Mouse (Mus musculus) embryonic facial prominence, embryonic 11.5 days (tissue): ENCODE results near the gene Sh2b3. TPM values are rescaled to one million over a fixed set of nuclear protein-coding genes. Genes with fewer than 3 reads are reported as not detected.

Experiments used
- ATAC-seq: fragments of 200-750 bp; cut with Nextera tagmentation; replicated peaks from 2 replicates; pipeline ENCODE4 v1.8.0; 2017; ENCODE audit warnings: low read depth; ENCODE audit not compliant: insufficient number of reproducible peaks, low FRiP score, low TSS enrichment
- DNase-seq: peaks from one replicate; pipeline ENCODE4 v3.0.0-alpha.2; 2015; ENCODE audit warnings: low spot score
- H3K27ac ChIP-seq: fragments of 300-500 bp; sonication (generic); replicated peaks from 2 replicates; pipeline ENCODE4 v1.5.1; 2014; ENCODE audit warnings: mild to moderate bottlenecking, low read depth, low read length, control low read depth
- H3K27me3 ChIP-seq: fragments of 300-500 bp; sonication (generic); 2 replicates; pipeline ENCODE4 v1.6.1; 2014; ENCODE audit warnings: mild to moderate bottlenecking, low read length, moderate library complexity, mixed read lengths; ENCODE audit not compliant: control insufficient read depth, insufficient read depth
- H3K36me3 ChIP-seq: fragments of 300-500 bp; sonication (generic); replicated peaks from 2 replicates; pipeline ENCODE4 v1.6.1; 2014; ENCODE audit warnings: low read depth, mild to moderate bottlenecking, low read length, moderate library complexity, mixed read lengths; ENCODE audit not compliant: control insufficient read depth, insufficient read depth
- H3K4me1 ChIP-seq: fragments of 300-500 bp; sonication (generic); 2 replicates; pipeline ENCODE4 v1.6.1; 2014; ENCODE audit warnings: low read length, mixed read lengths; ENCODE audit not compliant: control insufficient read depth, insufficient read depth
- H3K4me2 ChIP-seq: fragments of 300-500 bp; sonication (generic); 2 replicates; pipeline ENCODE4 v1.6.1; 2014; ENCODE audit warnings: low read depth, mild to moderate bottlenecking, control low read depth, low read length, moderate library complexity
- H3K4me3 ChIP-seq: fragments of 300-500 bp; sonication (generic); 2 replicates; pipeline ENCODE4 v1.5.1; 2014; ENCODE audit warnings: low read depth, low read length, control low read depth
- H3K9ac ChIP-seq: fragments of 300-500 bp; sonication (generic); replicated peaks from 2 replicates; pipeline ENCODE4 v1.6.1; 2014; ENCODE audit warnings: mild to moderate bottlenecking, control low read depth, low read length
- H3K9me3 ChIP-seq: fragments of 300-500 bp; sonication (generic); replicated peaks from 2 replicates; pipeline ENCODE4 v1.6.1; 2016; ENCODE audit warnings: mild to moderate bottlenecking, low read length, inconsistent platforms, mixed read lengths; ENCODE audit not compliant: control insufficient read depth
- WGBS: fragments of 180-500 bp; shearing (Covaris S2); extraction: QIAGEN DNeasy Blood & Tissue Kit; methylation state at CpG from one replicate; pipeline ENCODE4 v1.1.7; 2014; 5-methylcytosine and 5-hydroxymethylcytosine counted together
- polyA plus RNA-seq: library from polyadenylated mRNA; unstranded; fragments of >200 nt; fragmentation: Nextera tagmentation; extraction: Ambion mirVana; gene quantifications from 2 replicates; pipeline ENCODE4 v1.2.1, GENCODE M21; 2014

The Sh2b3 gene
- polyA plus RNA-seq, 1 experiment from 2014 or later = 7.8 TPM

- 57% methylated on average over 6 of the region's 6 CpGs for WGBS
- Histone ChIP-seq H3K27ac (no peak overlapping the region), H3K9ac (no peak overlapping the region), H3K36me3 (no peaks in the 10 kb centered on the region; the same call in 1 of the 2 replicates), H3K4me2 (no peak overlapping the region), H3K27me3 (no peaks in the 10 kb centered on the region), H3K9me3 (no peaks in the 10 kb centered on the region), H3K4me1 (no peaks in the 10 kb centered on the region), H3K4me3 (no peak overlapping the region)
- DNase-seq = no peak
- no peak for ATAC-seq
These were observed 33.4 kb upstream of the Sh2b3 start for GRCm38 (mm10) chr5:121870832-121871231.

DNA sequence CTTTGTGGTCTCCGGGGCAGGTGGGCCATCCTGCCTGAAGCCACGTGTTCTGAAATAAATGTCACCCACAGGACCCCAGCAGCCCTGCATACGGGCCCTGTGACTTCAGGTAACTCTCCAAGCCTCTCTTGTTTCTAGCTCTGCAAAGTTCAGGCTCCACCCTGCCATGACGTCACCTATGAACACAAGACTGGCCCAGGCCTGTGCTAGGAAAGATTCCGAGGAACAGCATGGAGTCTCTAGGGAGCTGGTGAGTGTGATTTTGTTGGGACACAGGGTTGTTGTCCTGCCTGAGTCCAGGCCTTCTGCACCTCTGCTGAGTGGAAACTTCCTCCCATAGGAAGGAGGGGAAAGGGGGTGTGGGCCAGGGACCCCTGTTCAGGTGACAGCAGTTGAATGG, 30.5 kb upstream of the Sh2b3 start:
- H3K9ac ChIP-seq = no peak overlapping the region
- no peak overlapping the region for H3K27ac ChIP-seq
- H3K9me3 ChIP-seq = no peaks in the 10 kb centered on the region
- ATAC-seq (no peak), DNase-seq (no peak)
- no peak overlapping the region for H3K4me3 ChIP-seq
- no peaks in the 10 kb centered on the region for H3K36me3 ChIP-seq
- H3K4me2 ChIP-seq = no peak overlapping the region
- no peaks in the 10 kb centered on the region for H3K4me1 ChIP-seq
- H3K27me3 ChIP-seq = no peaks in the 10 kb centered on the region
- WGBS = 59% methylated on average over 5 of the region's 5 CpGs

- no peak for ATAC-seq
- 10% methylated on average over 7 of the region's 11 CpGs for WGBS
- Histone ChIP-seq H3K9me3 (no peaks in the 10 kb centered on the region), H3K9ac (no peak overlapping the region), H3K27ac (no peak overlapping the region), H3K4me1 (no peaks in the 10 kb centered on the region), H3K4me3 (no peak overlapping the region), H3K4me2 (peak overlapping the region; percentile 34), H3K27me3 (no peaks in the 10 kb centered on the region), H3K36me3 (no peaks in the 10 kb centered on the region)
- no peak for DNase-seq
These were observed 26.9 kb upstream of the Sh2b3 start for GRCm38 (mm10) chr5:121864330-121864729.

- no peak overlapping the region for H3K9ac ChIP-seq
- no peaks in the 10 kb centered on the region for H3K4me1 ChIP-seq
- no peaks in the 10 kb centered on the region for H3K36me3 ChIP-seq
- DNase-seq = no peak
- no peak for ATAC-seq
- H3K4me3 ChIP-seq = no peak overlapping the region
- no peak overlapping the region for H3K27ac ChIP-seq
- 58% methylated on average over 5 of the region's 5 CpGs for WGBS
- H3K4me2 ChIP-seq = no peak overlapping the region
- no peaks in the 10 kb centered on the region for H3K27me3 ChIP-seq
- no peaks in the 10 kb centered on the region for H3K9me3 ChIP-seq
These were observed 24.5 kb upstream of the Sh2b3 start for GRCm38 (mm10) chr5:121861964-121862363.

DNA sequence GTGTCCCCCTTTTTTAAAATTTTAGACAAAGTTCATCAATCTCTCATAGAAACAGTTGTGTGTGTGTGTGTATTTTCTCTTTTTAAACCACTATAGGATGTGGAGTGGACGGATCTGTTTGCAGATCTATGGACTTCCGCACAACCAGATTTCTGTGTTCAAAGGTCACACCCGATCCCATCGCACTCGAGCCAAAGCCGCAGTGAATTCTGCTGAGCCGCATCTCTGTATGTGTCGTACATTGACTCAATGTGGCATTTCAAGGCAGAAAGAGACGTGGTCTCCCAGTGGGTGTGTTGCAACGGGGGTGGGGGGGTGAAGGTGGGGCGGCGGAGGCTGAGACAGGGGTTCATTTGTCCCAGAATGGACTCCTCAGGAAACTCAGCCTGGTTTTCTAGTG, 21.0 kb upstream of the Sh2b3 start:
- H3K9ac ChIP-seq = no peak overlapping the region
- DNase-seq = no peak
- H3K27ac ChIP-seq = no peak overlapping the region
- no peak overlapping the region for H3K4me3 ChIP-seq
- WGBS = 88% methylated on average over 12 of the region's 12 CpGs
- H3K4me1 ChIP-seq = no peaks in the 10 kb centered on the region
- H3K27me3 ChIP-seq = no peaks in the 10 kb centered on the region
- ATAC-seq = no peak
- H3K36me3 ChIP-seq = peaks cover 3% of the 10 kb centered on the region; the same call in 1 of the 2 replicates
- no peak overlapping the region for H3K4me2 ChIP-seq
- H3K9me3 ChIP-seq = no peaks in the 10 kb centered on the region

DNA sequence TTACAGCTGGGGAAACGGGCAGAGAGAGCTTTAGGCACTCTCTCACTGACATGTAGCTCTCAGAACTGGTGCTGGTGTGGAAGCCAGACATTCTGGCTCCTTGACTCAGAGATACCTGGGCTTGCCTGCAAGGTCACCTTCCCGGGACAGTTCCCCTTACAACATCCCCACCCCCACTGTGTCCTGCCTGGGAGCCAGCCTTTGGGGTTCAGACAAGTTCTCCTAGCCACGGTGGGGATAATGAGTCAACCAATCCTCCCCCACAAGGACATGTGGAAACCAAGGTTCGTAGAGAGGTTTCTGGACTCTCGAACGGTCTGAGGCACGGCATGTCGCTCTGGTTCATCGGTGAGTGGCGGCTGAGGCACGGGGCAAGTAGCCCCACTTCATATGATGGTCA, 19.3 kb upstream of the Sh2b3 start:
- ATAC-seq (no peak), DNase-seq (no peak)
- H3K9ac ChIP-seq = no peak overlapping the region
- no peak overlapping the region for H3K27ac ChIP-seq
- no peaks in the 10 kb centered on the region for H3K4me1 ChIP-seq
- no peak overlapping the region for H3K4me3 ChIP-seq
- WGBS = 84% methylated on average over 11 of the region's 11 CpGs
- H3K36me3 ChIP-seq = peaks cover 11% of the 10 kb centered on the region
- no peaks in the 10 kb centered on the region for H3K9me3 ChIP-seq
- H3K4me2 ChIP-seq = no peak overlapping the region
- H3K27me3 ChIP-seq = no peaks in the 10 kb centered on the region

- DNase-seq (no peak), ATAC-seq (no peak)
- no peaks in the 10 kb centered on the region for H3K9me3 ChIP-seq
- H3K27me3 ChIP-seq = no peaks in the 10 kb centered on the region
- H3K27ac ChIP-seq = no peak overlapping the region
- H3K36me3 ChIP-seq = peaks cover 14% of the 10 kb centered on the region
- H3K4me1 ChIP-seq = peaks cover 6% of the 10 kb centered on the region; the same call in 1 of the 2 replicates
- WGBS = 81% methylated on average over 10 of the region's 10 CpGs
- H3K4me3 ChIP-seq = no peak overlapping the region
- no peak overlapping the region for H3K4me2 ChIP-seq
- no peak overlapping the region for H3K9ac ChIP-seq
These were observed 17.3 kb upstream of the Sh2b3 start for GRCm38 (mm10) chr5:121854768-121855167.

GRCm38 (mm10) chr5:121853368-121854051, 16.1 kb upstream of the Sh2b3 start:
- H3K27ac ChIP-seq = no peak overlapping the region
- 89% methylated on average over 9 of the region's 9 CpGs for WGBS
- DNase-seq = no peak

More at GRCm38 (mm10) chr5:121853368-121854051, 16.1 kb upstream of the Sh2b3 start:
- no peaks in the 10 kb centered on the region for H3K27me3 ChIP-seq
- H3K9ac ChIP-seq = no peak overlapping the region
- no peak overlapping the region for H3K4me2 ChIP-seq
- no peak overlapping the region for H3K4me3 ChIP-seq
- H3K36me3 ChIP-seq = peaks cover 14% of the 10 kb centered on the region
- ATAC-seq = no peak
- H3K9me3 ChIP-seq = no peaks in the 10 kb centered on the region
- peaks cover 6% of the 10 kb centered on the region; the same call in 1 of the 2 replicates for H3K4me1 ChIP-seq
